Mouse (Mus musculus) cerebellum, postnatal 10 days (tissue): ENCODE measurements at regions not wholly inside any gene's neighbourhood (a gene's known extent, or its start where the extent isn't known, plus 50 kb on each side); places are given as distances from the start of the nearest gene placed in this dataset.

Experiments
- DNase-seq, 2 experiments: peaks; one replicate each; pipeline ENCODE4 v3.0.0; 2021; ENCODE audit warnings: mixed read lengths in 2 of 2

GRCm38 (mm10) chr2:72829139-72829538 lies 151.1 kb downstream of the Sp3 start:
- DNase-seq: no peak

DNA sequence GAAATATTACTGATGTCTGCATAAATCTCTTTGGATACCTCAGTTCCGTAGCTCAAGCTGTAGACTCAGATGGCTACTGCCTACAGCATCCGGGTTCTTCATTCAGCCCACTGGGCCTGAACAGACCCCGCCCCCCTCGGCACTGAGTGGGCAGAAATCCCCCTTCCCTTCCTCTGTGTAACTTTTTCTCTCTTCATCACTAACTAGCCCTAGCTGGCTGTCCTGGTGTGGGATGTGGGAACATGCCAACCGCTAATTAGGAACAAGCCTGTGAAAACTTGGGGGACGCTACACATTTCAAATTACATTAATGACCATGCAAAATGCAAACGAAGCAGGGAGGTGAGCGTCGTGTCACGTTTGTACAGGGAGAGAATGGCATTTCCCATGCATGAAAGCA lies 147.5 kb downstream of the Sp3 start:
- DNase-seq: no peak

DNA sequence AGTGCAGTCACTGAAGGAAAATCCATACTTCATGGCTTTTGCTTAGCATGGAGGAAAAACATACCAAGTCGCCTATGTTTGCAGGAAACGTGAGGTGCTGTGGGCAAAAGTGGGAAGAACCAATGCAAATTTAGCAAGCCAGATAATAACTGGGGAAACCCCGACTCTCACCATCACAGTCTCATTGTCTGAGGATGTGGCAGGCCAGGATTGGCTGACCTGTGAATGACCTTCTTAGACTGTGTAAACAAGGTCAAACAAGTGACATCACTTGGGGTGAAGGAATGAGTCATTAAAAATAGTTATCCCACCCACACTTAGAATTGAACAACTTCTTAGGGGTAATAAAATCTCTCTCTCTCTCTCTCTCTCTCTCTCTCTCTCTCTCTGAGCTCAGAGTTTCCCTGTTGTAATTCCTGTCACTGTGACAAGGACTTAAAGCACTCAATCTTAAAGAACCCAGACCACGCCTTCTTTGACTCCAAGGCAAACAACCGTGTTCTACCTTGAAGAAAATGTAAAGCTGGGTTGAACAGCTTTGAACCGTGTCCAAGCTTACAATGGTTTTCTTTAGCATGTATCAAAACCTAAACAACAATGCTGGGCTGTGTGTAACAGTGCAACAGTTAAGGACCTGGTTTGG lies 142.0 kb downstream of the Sp3 start:
- no peak for DNase-seq

DNA sequence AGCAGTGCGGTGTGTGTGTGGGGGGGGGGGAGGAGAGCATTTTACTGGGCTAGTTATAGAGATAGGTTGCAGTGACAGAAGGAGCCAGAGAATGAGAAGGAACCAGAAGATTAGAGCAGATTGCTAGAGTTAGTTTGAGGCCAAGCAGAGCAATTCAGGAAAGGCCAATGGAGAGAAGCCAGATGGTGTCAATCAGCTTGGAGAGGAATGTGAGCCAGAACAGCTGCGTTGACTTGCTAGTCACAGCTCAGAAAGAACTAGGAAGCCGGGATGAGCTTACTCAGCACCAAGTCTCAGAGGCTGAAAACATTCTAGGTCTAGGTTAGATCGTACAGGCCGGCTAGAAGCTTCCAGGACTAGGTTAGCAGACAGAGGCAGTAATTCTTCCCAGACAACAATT lies 140.6 kb downstream of the Sp3 start:
- peak in 1 of 2 experiments; percentile 19 for DNase-seq

DNA sequence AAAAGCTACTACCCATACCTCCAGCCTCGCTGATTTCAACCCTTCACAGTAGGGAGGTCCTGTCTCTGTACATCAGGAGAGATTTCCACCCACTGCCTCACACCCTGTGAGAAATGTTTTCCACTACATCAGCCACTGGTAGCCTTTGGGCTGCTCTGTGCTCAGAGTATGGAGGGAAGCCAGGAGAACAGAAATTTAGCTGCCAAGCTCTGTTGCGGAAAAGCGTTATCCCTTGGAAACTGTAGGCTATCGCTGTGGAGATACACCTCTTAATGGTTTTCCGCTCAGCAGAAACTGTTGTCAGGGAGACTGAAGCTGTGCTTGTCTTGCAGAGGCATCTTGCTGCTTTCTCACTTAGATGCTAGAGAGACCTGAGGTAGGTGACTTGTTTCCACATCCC lies 138.9 kb downstream of the Sp3 start:
- peak; percentile 32 to 36 for DNase-seq

DNA sequence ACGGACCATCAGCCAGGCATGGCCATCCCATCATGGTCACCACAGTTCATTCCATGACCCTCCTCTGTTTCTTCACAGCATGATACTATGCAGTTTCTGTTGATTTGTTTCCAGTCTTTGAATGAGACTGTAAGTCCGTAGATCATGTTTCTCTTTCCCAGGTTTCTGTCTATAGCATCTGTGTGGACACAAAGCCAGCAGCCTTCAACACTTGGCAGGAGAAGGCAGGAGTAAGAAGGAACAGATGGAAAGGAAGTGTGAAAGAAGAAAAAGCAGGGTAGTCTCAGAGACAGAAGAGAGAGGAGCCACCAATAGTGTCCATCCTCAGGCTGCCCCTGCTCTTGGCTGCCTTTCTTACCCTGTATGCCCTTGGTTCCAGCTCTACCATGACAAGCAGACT lies 136.6 kb downstream of the Sp3 start:
- DNase-seq: peak; percentile 30 to 43

- DNase-seq: no peak
These were observed 130.6 kb downstream of the Sp3 start for GRCm38 (mm10) chr2:72849441-72850192.

DNA sequence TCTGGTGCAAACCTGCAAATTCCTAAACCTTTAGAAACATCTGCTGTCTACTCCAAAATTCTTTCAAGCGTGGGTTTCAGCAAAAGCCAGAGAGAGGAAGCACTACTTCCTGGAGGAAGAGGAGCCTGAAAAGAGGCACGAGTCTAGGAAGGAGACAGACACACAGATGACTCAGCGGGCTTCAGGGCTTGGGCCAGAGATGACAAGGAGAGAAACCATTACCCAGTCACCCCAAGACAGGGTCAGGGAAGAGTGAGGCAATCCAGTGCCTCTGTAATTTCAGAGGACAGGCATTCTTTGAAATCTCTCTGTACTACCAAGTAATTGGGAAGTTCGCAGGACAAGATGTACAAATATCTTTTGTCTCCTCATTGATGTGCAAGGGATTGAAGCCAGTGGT lies 127.7 kb downstream of the Sp3 start:
- DNase-seq: no peak

DNA sequence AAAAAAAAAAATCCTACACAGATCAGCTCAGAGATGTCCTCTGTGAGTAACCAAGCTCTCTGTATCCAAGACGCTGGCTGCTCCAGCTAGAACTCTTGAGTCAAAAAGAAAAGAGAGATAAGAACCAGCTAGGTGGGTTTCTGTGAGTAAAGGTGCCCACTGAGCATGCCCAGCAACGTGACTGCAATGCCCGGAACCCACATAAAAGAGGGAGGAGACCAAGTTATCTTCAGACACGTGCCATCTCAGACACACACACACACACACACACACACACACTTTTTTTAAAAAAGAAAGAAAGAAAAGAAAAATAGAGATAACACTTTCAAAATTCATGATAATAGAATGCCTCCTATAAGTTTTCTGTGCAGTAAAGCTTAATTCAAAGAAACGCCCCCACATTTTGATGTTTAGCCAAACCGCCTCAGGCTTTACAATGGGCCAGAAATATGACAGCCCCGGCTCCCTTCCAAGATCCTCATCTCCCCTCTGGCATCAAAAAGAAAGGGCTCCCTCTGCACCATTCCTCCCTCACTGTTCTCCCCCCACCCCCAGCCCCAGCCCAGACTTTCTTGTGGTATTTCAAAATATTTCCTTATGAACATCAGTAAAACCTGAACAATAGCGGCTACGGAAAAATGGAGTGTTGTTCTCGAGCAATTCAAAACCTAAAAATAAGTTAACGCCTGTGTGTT lies 124.8 kb downstream of the Sp3 start:
- DNase-seq: peak; percentile 73 to 77

- peak in 1 of 2 experiments; percentile 17 for DNase-seq
These were observed 124.1 kb downstream of the Sp3 start for GRCm38 (mm10) chr2:72855971-72856755.

DNA sequence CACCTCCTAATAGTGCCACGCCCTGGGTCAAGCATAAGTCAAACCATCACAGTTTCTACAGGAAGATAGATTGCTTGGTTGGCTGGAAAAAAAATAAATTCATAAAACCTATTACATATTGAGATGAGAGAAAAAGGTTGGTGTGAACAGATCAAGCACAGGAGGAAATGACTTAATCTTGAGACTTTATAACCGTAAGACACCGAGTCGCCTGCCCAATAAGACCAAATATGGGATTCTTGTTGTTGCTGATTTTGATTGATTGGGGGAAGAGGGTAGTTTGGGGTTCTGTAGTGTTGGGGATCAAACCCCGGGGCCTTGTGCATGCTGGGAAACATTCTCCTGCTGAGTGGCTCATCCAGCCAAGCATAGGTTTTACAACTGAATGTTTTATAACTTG lies 122.9 kb downstream of the Sp3 start:
- no peak for DNase-seq

- DNase-seq: peak in 1 of 2 experiments; percentile 33
These were observed 114.5 kb downstream of the Sp3 start for GRCm38 (mm10) chr2:72865462-72866365.

GRCm38 (mm10) chr2:72866366-72866688 lies 113.9 kb downstream of the Sp3 start:
- DNase-seq: no peak

- DNase-seq: no peak
These were observed 112.1 kb downstream of the Sp3 start for GRCm38 (mm10) chr2:72868173-72868572.

GRCm38 (mm10) chr2:72871836-72872235 lies 108.4 kb downstream of the Sp3 start:
- DNase-seq: peak; percentile 36 to 62

DNA sequence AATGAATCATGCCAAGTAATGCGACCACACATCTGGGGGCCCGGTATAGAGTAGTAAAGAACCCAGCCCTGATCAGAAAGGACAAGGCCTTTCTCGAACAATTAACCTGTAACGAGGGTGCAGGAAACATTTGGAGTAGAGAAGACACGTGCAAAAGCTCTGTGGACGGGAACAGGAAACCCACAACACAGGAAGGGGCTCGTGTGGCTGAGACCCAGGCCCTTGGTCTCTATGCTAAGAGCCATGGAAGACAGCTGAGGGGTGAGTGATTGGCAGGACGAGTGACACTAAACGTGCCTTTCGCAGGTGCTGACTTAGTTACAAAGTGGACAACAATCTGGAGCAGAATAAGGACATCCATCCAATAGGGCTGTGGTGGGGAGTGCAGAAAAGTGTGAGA lies 106.3 kb downstream of the Sp3 start:
- DNase-seq: no peak

DNA sequence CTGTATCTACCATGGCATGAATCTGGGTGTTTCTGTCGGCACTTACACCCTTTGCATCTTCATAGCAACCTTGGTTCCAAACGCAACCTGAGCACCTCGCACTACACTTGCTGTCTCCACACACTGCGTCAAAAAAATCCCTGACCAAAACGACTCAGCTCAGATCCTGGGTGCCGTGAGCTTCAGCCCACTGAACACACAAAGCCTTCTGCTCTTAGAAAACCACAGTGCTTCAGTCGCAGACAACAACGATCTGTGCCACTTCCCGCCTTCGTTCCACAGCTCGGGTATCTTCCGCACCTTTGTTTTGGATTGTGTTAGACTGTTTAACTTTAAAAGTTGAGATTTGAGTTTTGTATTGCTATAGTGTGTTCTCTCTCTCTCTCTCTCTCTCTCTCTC lies 105.7 kb downstream of the Sp3 start:
- DNase-seq: no peak

DNA sequence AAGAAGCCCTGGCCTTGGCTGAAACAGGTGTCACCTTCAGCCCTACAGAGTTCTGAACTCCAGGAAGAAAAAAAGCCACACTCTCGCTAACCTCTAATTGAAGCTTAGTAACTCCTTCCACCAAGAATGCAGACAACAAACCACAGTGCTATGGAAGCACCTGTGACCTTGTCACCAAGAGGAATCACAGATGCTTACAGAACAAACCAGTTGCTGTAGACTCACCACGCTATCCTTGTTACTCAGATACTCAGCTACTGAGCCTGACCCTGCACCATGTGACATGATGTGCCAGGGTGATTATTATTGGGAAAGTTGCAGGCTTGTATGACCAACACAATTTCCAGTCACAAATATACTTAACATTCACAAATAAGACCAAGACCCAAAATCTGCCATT lies 104.6 kb downstream of the Sp3 start:
- no peak for DNase-seq

DNA sequence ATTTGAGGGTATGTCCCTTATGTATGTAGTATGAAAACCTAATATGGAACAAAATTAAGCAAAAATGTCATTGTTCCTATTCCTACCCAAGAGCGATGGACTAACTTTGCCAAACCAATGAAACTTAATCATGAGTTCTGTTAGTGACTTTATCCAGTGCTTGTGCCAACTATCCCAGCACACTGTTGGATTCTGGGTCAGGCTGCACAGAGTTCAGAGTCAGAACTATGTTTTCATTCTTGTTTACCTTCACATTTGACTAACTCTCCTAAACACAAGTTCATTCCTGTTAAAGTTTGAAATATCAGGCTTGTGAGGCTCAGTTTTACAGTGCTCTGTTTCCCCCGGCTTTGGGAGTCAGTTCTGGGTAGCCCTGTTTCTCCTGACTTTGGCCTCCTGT lies 100.2 kb downstream of the Sp3 start:
- DNase-seq: no peak

GRCm38 (mm10) chr2:72881554-72881953 lies 98.7 kb downstream of the Sp3 start:
- DNase-seq: no peak

DNA sequence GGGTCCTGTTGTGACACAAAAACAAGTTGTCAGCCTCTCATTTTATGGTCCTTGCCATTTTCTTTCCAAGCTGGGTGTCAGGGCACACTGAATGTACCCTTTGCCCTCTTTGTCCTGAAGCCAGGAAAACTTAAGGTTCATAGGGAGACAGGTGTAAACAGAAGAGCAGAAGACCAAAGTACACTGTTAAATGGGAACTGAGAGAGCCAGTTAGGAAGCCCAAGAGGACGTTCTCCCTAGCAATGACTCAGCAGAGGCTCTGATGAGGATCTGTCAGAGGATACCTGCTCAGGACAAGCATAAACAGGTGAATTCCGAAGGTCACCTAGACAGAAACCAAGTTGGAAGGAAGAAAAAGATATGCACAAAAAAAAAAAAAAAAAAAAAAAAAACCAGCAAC lies 94.0 kb downstream of the Sp3 start:
- DNase-seq: no peak
